ENCODE assay signal across 9 mouse cellular contexts in the genomic region with DNA sequence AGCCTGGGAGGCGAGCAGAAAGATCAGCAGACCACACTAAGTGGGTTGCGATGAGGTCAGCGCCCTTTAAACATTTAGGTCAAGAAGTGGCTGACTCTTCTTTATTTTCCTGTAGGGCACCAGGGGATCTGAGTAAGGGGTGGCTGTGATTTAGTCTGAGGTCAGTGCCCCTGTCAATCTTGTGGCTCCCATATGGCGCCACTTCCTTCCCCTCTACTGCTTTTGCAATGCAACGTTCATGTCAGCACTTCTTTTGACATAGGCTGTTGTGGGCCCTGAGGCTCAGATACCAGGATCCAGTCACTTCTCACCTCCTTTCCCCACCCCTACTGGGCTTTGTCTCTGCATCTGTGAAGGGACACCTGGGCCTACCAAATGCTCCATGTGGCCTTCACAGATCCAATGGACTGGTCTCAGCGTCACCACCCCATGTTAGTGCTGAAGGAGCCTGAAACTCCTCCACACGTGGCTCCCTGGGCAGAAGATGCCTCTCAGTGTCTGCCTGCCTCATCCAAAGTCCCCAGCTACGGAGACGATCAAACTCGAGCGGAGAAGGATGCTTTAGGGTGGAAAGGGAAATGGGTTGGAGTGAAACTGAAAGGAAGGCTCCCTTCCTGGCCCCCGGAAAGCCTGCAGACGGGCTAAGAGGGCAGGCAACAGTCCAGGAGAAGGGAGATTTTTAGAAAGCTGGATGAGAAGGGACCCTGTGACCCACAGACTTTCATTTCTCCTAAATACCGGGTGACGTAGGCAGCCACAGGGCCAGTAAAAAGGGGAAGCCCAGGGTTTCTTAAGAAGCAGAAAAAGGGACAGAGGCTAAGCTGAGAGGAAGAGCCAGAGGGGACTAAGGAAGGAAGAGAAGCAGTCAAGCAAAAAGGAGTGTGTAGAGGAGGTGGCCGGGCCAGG. TPM values are rescaled to one million over a fixed set of nuclear protein-coding genes. Genes with fewer than 3 reads are reported as not detected.
DNase-seq lines count a peak whose midpoint lies in the region; ATAC-seq lines count a peak whose summit lies in the region.
"Had no signal": no experiment of that assay in that cellular context is flagged by ENCODE, and none has a peak within 500 bp of the region (broad histone marks: within the 10 kb centered on the region; RNA-seq: fewer than 3 reads in every experiment).

No protein-coding gene starts in this region.

- no peaks in the 10 kb centered on the region for H3K27me3 ChIP-seq in intestine, embryonic 15.5 days (replicated peaks)
- no peaks in the 10 kb centered on the region; the same call in 1 of the 2 replicates for H3K27me3 ChIP-seq in intestine, embryonic 16.5 days (replicated peaks; ENCODE audit: control insufficient read depth, insufficient read depth, low read length)
- H3K27me3 ChIP-seq: Patski had no signal

- 56% methylated on average over 16 of the region's 16 CpGs for WGBS in intestine, embryonic 15.5 days
- WGBS in intestine, embryonic 16.5 days: 60% methylated on average over 16 of the region's 16 CpGs

- H3K4me3 ChIP-seq in intestine, embryonic 15.5 days (replicated peaks): no peak overlapping the region
- no peak overlapping the region for H3K4me3 ChIP-seq in intestine, embryonic 16.5 days (ENCODE audit: low read length)

- no peak for ATAC-seq in intestine, embryonic 15.5 days
- no peak; the same call in 1 of the 2 replicates for ATAC-seq in intestine, embryonic 16.5 days
- ATAC-seq in granulocyte monocyte progenitor cell, adult 5-6 weeks (replicated peaks; ENCODE audit: poor library complexity, severe bottlenecking): peak; percentile 83
- ATAC-seq: Patski had no signal

- no peak overlapping the region for H3K4me2 ChIP-seq in intestine, embryonic 15.5 days (replicated peaks)
- H3K4me2 ChIP-seq in intestine, embryonic 16.5 days (ENCODE audit: low read depth, low read length): no peak overlapping the region

- no peak overlapping the region for H3K9ac ChIP-seq in intestine, embryonic 15.5 days
- H3K9ac ChIP-seq in intestine, embryonic 16.5 days (ENCODE audit: low read depth, low read length): no peak overlapping the region

- 0 out of 2 replicates have a peak overlapping the region, but pooled peaks have one; percentile 22 for H3K27ac ChIP-seq in intestine, embryonic 15.5 days
- H3K27ac ChIP-seq in intestine, embryonic 16.5 days (ENCODE audit: low read length): no peak overlapping the region

- no peaks in the 10 kb centered on the region for H3K9me3 ChIP-seq in intestine, embryonic 15.5 days
- H3K9me3 ChIP-seq in intestine, embryonic 16.5 days (ENCODE audit: control insufficient read depth, low read length): no peaks in the 10 kb centered on the region

- no peaks in the 10 kb centered on the region for H3K4me1 ChIP-seq in intestine, embryonic 15.5 days (replicated peaks)
- H3K4me1 ChIP-seq in intestine, embryonic 16.5 days (ENCODE audit: control insufficient read depth, insufficient read depth, low read length): no peaks in the 10 kb centered on the region

- peak; percentile 14 for DNase-seq in liver
- DNase-seq in natural killer cell, adult 2 months (ENCODE audit: low spot score in 2 of 2): peak; percentile 35 to 71
- no peak for DNase-seq in right cerebral cortex, adult 18-20 months
- no peak for DNase-seq in left cerebral cortex, adult 18-20 months (ENCODE audit: low spot score in 2 of 2)
- no peak for DNase-seq in adrenal gland, adult 18-20 months (ENCODE audit: low spot score in 2 of 2)

- no peaks in the 10 kb centered on the region for H3K36me3 ChIP-seq in intestine, embryonic 15.5 days
- no peaks in the 10 kb centered on the region for H3K36me3 ChIP-seq in intestine, embryonic 16.5 days (ENCODE audit: control insufficient read depth, insufficient read depth, low read length)

RNA-seq across cellular contexts. Expression of a gene that starts 2.4 kb away (rescaled TPM):
- 0.30 and 0.65 TPM in 2 replicates for polyA plus RNA-seq in intestine, embryonic 15.5 days (2015; fragmentation: Nextera tagmentation; extraction: Ambion mirVana)
- polyA plus RNA-seq in intestine, embryonic 16.5 days (2015; fragmentation: Nextera tagmentation; extraction: Ambion mirVana): 0.48 and 0.56 TPM in 2 replicates
- total RNA-seq in granulocyte monocyte progenitor cell, adult 5-6 weeks (2014; fragmentation: Nextera tagmentation): 0.99 and 1.0 TPM in 2 replicates
- 0.22 and 0.88 TPM in 2 replicates for total RNA-seq in granulocyte monocyte progenitor cell, adult 5-6 weeks (2017)
- 1 to 10 TPM; 1.2 to 1.4 TPM for total RNA-seq in left cerebral cortex, adult 18-20 months (2021)
- total RNA-seq in adrenal gland, adult 18-20 months (2021): 1 to 10 TPM; 3.1 to 6.5 TPM

RNA-seq across cellular contexts. Expression of a gene that starts 12.1 kb away (rescaled TPM):
- polyA plus RNA-seq in intestine, embryonic 15.5 days (2015; fragmentation: Nextera tagmentation; extraction: Ambion mirVana): 0.19 and 0.57 TPM in 2 replicates
- 0.23 and 0.38 TPM in 2 replicates for polyA plus RNA-seq in intestine, embryonic 16.5 days (2015; fragmentation: Nextera tagmentation; extraction: Ambion mirVana)
- 0.28 and 3.8 TPM in 2 replicates for total RNA-seq in granulocyte monocyte progenitor cell, adult 5-6 weeks (2014; fragmentation: Nextera tagmentation)
- 0.21 and 0.26 TPM in 2 replicates for total RNA-seq in granulocyte monocyte progenitor cell, adult 5-6 weeks (2017)
- 1 to 10 TPM; 1.9 to 2.4 TPM for total RNA-seq in left cerebral cortex, adult 18-20 months (2021)
- under 1 TPM in 1 of 2 experiments, not detected in 1; 0.32 TPM for total RNA-seq in adrenal gland, adult 18-20 months (2021)

RNA-seq across cellular contexts. Expression of a gene that starts 27.8 kb away (rescaled TPM):
- 37.7 TPM in 2 replicates for polyA plus RNA-seq in intestine, embryonic 15.5 days (2015; fragmentation: Nextera tagmentation; extraction: Ambion mirVana)
- 29.9 and 32.3 TPM in 2 replicates for polyA plus RNA-seq in intestine, embryonic 16.5 days (2015; fragmentation: Nextera tagmentation; extraction: Ambion mirVana)
- total RNA-seq in granulocyte monocyte progenitor cell, adult 5-6 weeks (2014; fragmentation: Nextera tagmentation): 0.53 TPM in 1 of 2 replicates, not detected in the other
- 0.17 and 0.41 TPM in 2 replicates for total RNA-seq in granulocyte monocyte progenitor cell, adult 5-6 weeks (2017)
- total RNA-seq in left cerebral cortex, adult 18-20 months (2021): 100 to 1,000 TPM; 233 to 258 TPM
- 10 to 100 TPM; 17.1 to 28.0 TPM for total RNA-seq in adrenal gland, adult 18-20 months (2021)

RNA-seq across cellular contexts. Expression of a gene that starts 39.8 kb away (rescaled TPM):
- polyA plus RNA-seq in intestine, embryonic 15.5 days (2015; fragmentation: Nextera tagmentation; extraction: Ambion mirVana): 75.4 and 80.6 TPM in 2 replicates
- 72.8 and 78.7 TPM in 2 replicates for polyA plus RNA-seq in intestine, embryonic 16.5 days (2015; fragmentation: Nextera tagmentation; extraction: Ambion mirVana)
- total RNA-seq in granulocyte monocyte progenitor cell, adult 5-6 weeks (2014; fragmentation: Nextera tagmentation): 25.2 and 25.3 TPM in 2 replicates
- 7.8 and 11.6 TPM in 2 replicates for total RNA-seq in granulocyte monocyte progenitor cell, adult 5-6 weeks (2017)
- total RNA-seq in left cerebral cortex, adult 18-20 months (2021): 10 to 100 TPM; 47.7 to 55.1 TPM
- total RNA-seq in adrenal gland, adult 18-20 months (2021): 100 to 1,000 TPM; 110 to 148 TPM

RNA-seq across cellular contexts. Expression of a gene that starts 53.1 kb away (rescaled TPM):
- polyA plus RNA-seq in intestine, embryonic 15.5 days (2015; fragmentation: Nextera tagmentation; extraction: Ambion mirVana): 35.8 and 39.2 TPM in 2 replicates
- 32.1 and 35.0 TPM in 2 replicates for polyA plus RNA-seq in intestine, embryonic 16.5 days (2015; fragmentation: Nextera tagmentation; extraction: Ambion mirVana)
- total RNA-seq in granulocyte monocyte progenitor cell, adult 5-6 weeks (2014; fragmentation: Nextera tagmentation): 114 and 116 TPM in 2 replicates
- 140 and 236 TPM in 2 replicates for total RNA-seq in granulocyte monocyte progenitor cell, adult 5-6 weeks (2017)
- total RNA-seq in left cerebral cortex, adult 18-20 months (2021): 100 to 1,000 TPM; 207 to 211 TPM
- 100 to 1,000 TPM; 120 to 168 TPM for total RNA-seq in adrenal gland, adult 18-20 months (2021)

Comparison
In these comparisons a context has a peak if more than half of its experiments do, and no peak if none do; other contexts are left out.
1. DNase-seq: peak in liver (single experiment) and natural killer cell, adult 2 months (2 of 2); none in right cerebral cortex, adult 18-20 months (single experiment), left cerebral cortex, adult 18-20 months (0 of 2) and adrenal gland, adult 18-20 months (0 of 2).
2. RNA of a gene that starts 27.8 kb away (total RNA-seq): 233 to 258 TPM in left cerebral cortex, adult 18-20 months and 17.1 to 28.0 TPM in adrenal gland, adult 18-20 months; 0.17 to 0.53 TPM in granulocyte monocyte progenitor cell, adult 5-6 weeks; every median in the first group is over 10 times any median in the second.